Mouse (Mus musculus) thymus, adult 2 months (tissue): ENCODE measurements around the gene Zfand2a.

Experiments
- CTCF ChIP-seq: fragments of 200-500 bp; IDR thresholded peaks from 2 replicates; pipeline ENCODE4 v1.5.1; 2012; ENCODE audit warnings: mild to moderate bottlenecking, control low read depth, low read length, moderate library complexity, borderline replicate concordance; ENCODE audit not compliant: control insufficient read depth, poor library complexity, insufficient read depth; ENCODE audit errors: extremely low read depth
- POLR2A ChIP-seq: fragments of 200-500 bp; IDR thresholded peaks from 2 replicates; pipeline ENCODE4 v1.6.1; 2012; ENCODE audit warnings: mild to moderate bottlenecking, low read length, control low read depth, moderate library complexity; ENCODE audit not compliant: control insufficient read depth, poor library complexity, insufficient read depth; ENCODE audit errors: extremely low read depth

DNA sequence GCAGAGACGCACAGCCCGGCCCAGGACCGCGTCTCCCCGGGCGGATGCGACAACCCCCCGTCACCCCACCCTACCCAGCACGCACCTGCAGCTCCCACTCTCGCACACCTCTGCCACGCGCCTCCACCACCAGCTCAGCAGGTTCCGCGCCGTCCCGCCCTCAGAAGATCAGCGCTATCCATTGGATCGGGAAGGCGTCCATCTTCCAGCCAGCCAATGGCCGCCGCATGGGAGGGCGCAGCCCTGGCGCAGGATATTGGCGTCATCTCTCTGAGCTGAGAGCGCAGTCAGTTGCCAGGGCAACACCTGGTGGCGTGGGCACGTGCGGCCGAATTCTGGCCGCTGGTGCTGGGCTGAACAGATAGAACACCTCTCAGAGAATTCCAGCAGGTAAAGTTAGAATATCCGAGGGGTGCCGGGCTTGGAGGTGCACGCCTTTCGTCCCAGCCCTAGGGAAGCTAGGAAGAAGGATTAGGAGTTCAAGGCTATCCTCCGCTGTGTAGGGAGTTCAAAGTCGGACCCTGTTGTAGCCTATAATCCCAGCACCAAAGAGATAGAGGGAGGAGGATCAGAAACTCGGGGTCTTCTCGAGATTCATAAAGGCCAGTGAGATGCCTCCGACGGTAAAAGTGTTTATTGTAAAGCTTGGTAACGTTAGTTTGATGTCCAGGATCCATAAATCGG lies 23.8 kb downstream of the Zfand2a start, which contains the start of gene 3110082I17Rik:
- TF ChIP-seq POLR2A, result 0 out of 2 replicates have a peak, but pooled peaks have one; percentile 23
- peak; percentile 64; the same call in 1 of the 2 replicates for TF ChIP-seq CTCF
